Mouse (Mus musculus) myocyte (in vitro differentiated cells): ENCODE data around the gene Slc25a38. TPM values are rescaled to one million over a fixed set of nuclear protein-coding genes. Genes with fewer than 3 reads are reported as not detected.

ENCODE experiments used
- H3K27me3 ChIP-seq: one replicate; pipeline ENCODE4 v1.6.1; 2011; ENCODE audit not compliant: control insufficient read depth, insufficient read depth, insufficient read length
- H3K36me3 ChIP-seq: one replicate; pipeline ENCODE4 v1.6.1; 2011; ENCODE audit not compliant: control insufficient read depth, insufficient read depth
- H3K4me2 ChIP-seq: one replicate; pipeline ENCODE4 v1.6.1; 2011; ENCODE audit warnings: low read depth, control low read depth
- H3K4me3 ChIP-seq: one replicate; pipeline ENCODE4 v1.5.1; 2011; ENCODE audit warnings: mild to moderate bottlenecking, control low read depth, moderate library complexity
- H3K79me2 ChIP-seq: one replicate; pipeline ENCODE4 v1.6.1; 2011; ENCODE audit not compliant: control insufficient read depth, insufficient read depth
- H3ac ChIP-seq: one replicate; pipeline ENCODE4 v1.6.1; 2011; ENCODE audit not compliant: control insufficient read depth, insufficient read length
- CEBPB ChIP-seq: IDR thresholded peaks from 2 replicates; pipeline ENCODE4 v1.6.1; 2011; ENCODE audit warnings: mild to moderate bottlenecking, moderate library complexity; ENCODE audit not compliant: poor library complexity, insufficient read depth, severe bottlenecking
- E2F4 ChIP-seq: IDR thresholded peaks from one replicate; pipeline ENCODE4 v1.6.1; 2011; ENCODE audit warnings: mild to moderate bottlenecking, control low read depth, moderate library complexity; ENCODE audit not compliant: insufficient read depth
- MAX ChIP-seq: IDR thresholded peaks from one replicate; pipeline ENCODE4 v1.6.1; 2011; ENCODE audit warnings: low read depth, mild to moderate bottlenecking, control low read depth
- MYOD1 ChIP-seq, 3 experiments: IDR thresholded peaks; one replicate each; pipeline ENCODE4 v1.6.1; 2011; ENCODE audit warnings: control low read depth in 2 of 3, low read depth in 2 of 3, mild to moderate bottlenecking in 2 of 3, moderate library complexity in 1 of 3; ENCODE audit not compliant: insufficient read length in 2 of 3, control insufficient read depth in 1 of 3
- MYOG ChIP-seq, 3 experiments: IDR thresholded peaks; one replicate each; pipeline ENCODE4 v1.6.1; 2011; ENCODE audit warnings: control low read depth in 2 of 3, low read depth in 2 of 3, mild to moderate bottlenecking in 2 of 3; ENCODE audit not compliant: insufficient read length in 2 of 3, control insufficient read depth in 1 of 3, insufficient read depth in 1 of 3
- POLR2A ChIP-seq: IDR thresholded peaks from one replicate; pipeline ENCODE4 v1.6.1; 2011; ENCODE audit warnings: low read depth, mild to moderate bottlenecking, control low read depth, moderate library complexity; ENCODE audit not compliant: insufficient read length
- POLR2AphosphoS2 ChIP-seq: IDR thresholded peaks from one replicate; pipeline ENCODE4 v1.6.1; 2011; ENCODE audit warnings: low read depth, control low read depth; ENCODE audit not compliant: insufficient read length
- REST ChIP-seq: IDR thresholded peaks from one replicate; pipeline ENCODE4 v1.6.1; 2011; ENCODE audit warnings: mild to moderate bottlenecking, control low read depth, moderate library complexity; ENCODE audit not compliant: insufficient read depth, insufficient read length
- SRF ChIP-seq: IDR thresholded peaks from one replicate; pipeline ENCODE4 v1.6.1; 2011; ENCODE audit warnings: low read depth; ENCODE audit not compliant: control insufficient read depth, insufficient read length
- TCF12 ChIP-seq: IDR thresholded peaks from one replicate; pipeline ENCODE4 v1.6.1; 2011; ENCODE audit warnings: mild to moderate bottlenecking, control low read depth; ENCODE audit not compliant: poor library complexity, insufficient read depth, severe bottlenecking
- TCF3 ChIP-seq: IDR thresholded peaks from one replicate; pipeline ENCODE4 v1.6.1; 2011; ENCODE audit warnings: low read depth, control low read depth; ENCODE audit not compliant: insufficient read length
- USF1 ChIP-seq: IDR thresholded peaks from one replicate; pipeline ENCODE4 v1.6.1; 2011; ENCODE audit warnings: low read depth, mild to moderate bottlenecking, control low read depth, moderate library complexity
- polyA plus RNA-seq: library from polyadenylated mRNA; unstranded; fragments of >200 nt; fragmentation: generic; extraction: Trizol; gene quantifications from one replicate; pipeline ENCODE4 v1.2.1, GENCODE M21; 2012; ENCODE audit warnings: missing spikeins

The Slc25a38 gene
- polyA plus RNA-seq, 1 experiment = 12.9 TPM

GRCm38 (mm10) chr9:120082691-120083090 lies 27.5 kb upstream of the Slc25a38 start:
- Histone ChIP-seq H3K27me3 (peaks cover 5% of the 10 kb centered on the region), H3K4me3 (no peak overlapping the region), H3ac (no peak overlapping the region), H3K79me2 (no peaks in the 10 kb centered on the region), H3K36me3 (no peaks in the 10 kb centered on the region), H3K4me2 (no peak overlapping the region)
- TF ChIP-seq POLR2AphosphoS2 (no peak), USF1 (no peak), POLR2A (no peak)

GRCm38 (mm10) chr9:120083158-120083894 lies 26.8 kb upstream of the Slc25a38 start:
- H3K4me2 ChIP-seq = no peak overlapping the region
- H3K36me3 ChIP-seq = no peaks in the 10 kb centered on the region
- no peak overlapping the region for H3K4me3 ChIP-seq
- H3K27me3 ChIP-seq = peaks cover 5% of the 10 kb centered on the region
- H3ac ChIP-seq = no peak overlapping the region
- no peaks in the 10 kb centered on the region for H3K79me2 ChIP-seq
- TF ChIP-seq TCF12 = no peak
- TF ChIP-seq SRF = no peak
- TF ChIP-seq MYOD1 (IDR thresholded peaks at IDR 0.05; ENCODE audit: control insufficient read depth in 1 of 3, insufficient read length in 2 of 3, low read depth in 2 of 3) = no peak
- TF ChIP-seq MAX = no peak
- no peak for TF ChIP-seq USF1
- no peak for TF ChIP-seq CEBPB
- no peak for TF ChIP-seq POLR2AphosphoS2
- no peak for TF ChIP-seq REST
- no peak for TF ChIP-seq MYOG (IDR thresholded peaks at IDR 0.05; ENCODE audit: control insufficient read depth in 1 of 3, insufficient read depth in 1 of 3, insufficient read length in 2 of 3, low read depth in 2 of 3)
- TF ChIP-seq E2F4 = no peak
- TF ChIP-seq TCF3 = no peak
- TF ChIP-seq POLR2A = no peak

DNA sequence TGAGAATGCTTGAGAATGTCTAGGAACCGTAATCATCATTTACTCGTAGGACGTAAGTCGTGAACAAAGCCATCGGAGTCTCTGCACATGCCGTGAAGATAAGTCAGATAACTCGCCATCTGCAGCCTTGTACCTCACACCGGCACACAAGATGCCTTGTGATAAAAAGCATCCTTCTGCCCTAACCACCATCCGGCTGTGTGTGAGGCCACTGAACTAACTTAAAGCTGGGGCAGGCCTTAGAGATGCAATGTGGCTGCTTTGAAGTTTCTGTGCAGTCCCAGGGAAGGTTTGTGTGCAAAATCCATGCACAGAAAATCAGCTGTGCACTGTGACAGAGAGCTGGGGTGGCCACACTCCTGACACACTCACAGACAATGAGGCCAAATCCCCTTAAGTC lies 25.8 kb upstream of the Slc25a38 start:
- no peak overlapping the region for H3K4me3 ChIP-seq
- TF ChIP-seq TCF3 (no peak), E2F4 (no peak), TCF12 (no peak), POLR2A (no peak)
- no peak overlapping the region for H3ac ChIP-seq
- H3K36me3 ChIP-seq = no peaks in the 10 kb centered on the region
- no peaks in the 10 kb centered on the region for H3K79me2 ChIP-seq
- H3K27me3 ChIP-seq = peaks cover 5% of the 10 kb centered on the region
- no peak overlapping the region for H3K4me2 ChIP-seq

DNA sequence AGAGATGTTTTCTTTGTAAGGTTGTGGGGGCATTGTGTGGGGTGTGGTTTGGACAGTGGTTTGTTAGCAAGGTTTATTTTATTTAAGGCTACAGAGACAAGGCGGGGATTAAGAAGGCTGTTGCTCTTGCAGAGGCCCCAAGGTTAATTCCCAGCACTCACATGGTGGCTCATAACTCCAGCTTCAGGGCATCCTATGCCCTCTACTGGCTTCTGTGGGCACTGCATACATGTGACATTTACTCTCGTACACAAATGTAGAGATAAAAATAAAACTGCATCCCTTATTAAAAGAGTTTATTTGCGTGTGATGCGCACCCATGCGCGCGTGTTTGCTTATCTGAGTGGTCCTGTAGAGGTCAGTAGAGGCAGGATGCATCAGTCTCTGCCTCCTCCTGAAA lies 21.0 kb upstream of the Slc25a38 start:
- H3K4me3 ChIP-seq = no peak overlapping the region
- no peaks in the 10 kb centered on the region for H3K27me3 ChIP-seq
- no peaks in the 10 kb centered on the region for H3K36me3 ChIP-seq
- no peaks in the 10 kb centered on the region for H3K79me2 ChIP-seq
- H3ac ChIP-seq = no peak overlapping the region
- no peak for TF ChIP-seq REST
- no peak for TF ChIP-seq MYOG (IDR thresholded peaks at IDR 0.05; ENCODE audit: control insufficient read depth in 1 of 3, insufficient read depth in 1 of 3, insufficient read length in 2 of 3, low read depth in 2 of 3)
- TF ChIP-seq SRF = no peak
- H3K4me2 ChIP-seq = no peak overlapping the region

- H3K4me3 ChIP-seq = no peak overlapping the region
- no peak overlapping the region for H3ac ChIP-seq
- no peaks in the 10 kb centered on the region for H3K27me3 ChIP-seq
- TF ChIP-seq TCF12 = no peak
- TF ChIP-seq MYOD1 (IDR thresholded peaks at IDR 0.05; ENCODE audit: control insufficient read depth in 1 of 3, insufficient read length in 2 of 3, low read depth in 2 of 3) = no peak
- TF ChIP-seq MYOG (IDR thresholded peaks at IDR 0.05; ENCODE audit: control insufficient read depth in 1 of 3, insufficient read depth in 1 of 3, insufficient read length in 2 of 3, low read depth in 2 of 3) = no peak
- TF ChIP-seq USF1 = no peak
- no peak for TF ChIP-seq REST
- no peak for TF ChIP-seq POLR2A
- no peak for TF ChIP-seq E2F4
- TF ChIP-seq SRF = no peak
- no peak for TF ChIP-seq MAX
- no peak for TF ChIP-seq TCF3
- TF ChIP-seq POLR2AphosphoS2 = no peak
- no peak for TF ChIP-seq CEBPB
- no peak overlapping the region for H3K4me2 ChIP-seq
- H3K79me2 ChIP-seq = no peaks in the 10 kb centered on the region
- H3K36me3 ChIP-seq = no peaks in the 10 kb centered on the region
These were observed 19.1 kb upstream of the Slc25a38 start for GRCm38 (mm10) chr9:120091086-120091485.
